Mouse (Mus musculus): ENCODE results near the gene Hk1.

DNA sequence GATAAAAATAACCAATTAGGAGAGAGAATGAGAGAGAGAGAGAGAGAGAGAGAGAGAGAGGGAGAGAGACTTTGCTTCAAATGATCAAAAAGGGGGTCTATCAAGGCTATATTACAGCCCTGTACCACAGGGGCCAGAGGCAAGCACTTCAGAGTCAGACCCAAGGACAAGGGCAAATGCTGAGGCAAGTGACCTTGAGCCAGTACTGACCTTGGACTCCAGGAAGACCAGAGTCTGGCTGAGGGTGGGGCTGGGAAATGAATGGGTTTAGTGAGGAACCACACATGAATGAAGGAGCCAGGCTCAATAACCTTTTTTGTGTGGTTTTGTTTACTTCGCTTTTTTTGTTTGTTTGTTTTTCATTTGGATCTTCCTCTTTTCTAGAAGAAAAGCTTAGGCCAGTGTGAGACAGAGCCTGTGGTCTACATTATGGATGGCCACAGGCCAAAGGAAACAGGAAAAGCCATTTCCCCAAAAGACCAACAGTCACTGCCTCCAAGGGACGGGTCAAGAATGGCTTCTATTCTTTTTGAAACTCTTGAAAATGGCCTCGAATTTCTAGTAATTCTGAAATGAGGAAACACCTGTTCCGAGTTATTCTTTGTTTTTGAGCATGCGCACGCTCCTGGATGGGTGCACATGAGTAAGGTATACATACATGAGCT lies 92.1 kb downstream of the Hk1 start:
- TF ChIP-seq BHLHE40 (IDR thresholded peaks at IDR 0.05; ENCODE audit: borderline replicate concordance, low read depth, low read length) (no peak), NELFE (IDR thresholded peaks at IDR 0.05; ENCODE audit: low read depth, low read length) (no peak), MXI1 (IDR thresholded peaks at IDR 0.05; ENCODE audit: low read depth, low read length) (no peak), POLR2A (IDR thresholded peaks at IDR 0.05; ENCODE audit: control insufficient read depth in 1 of 2, insufficient read depth in 1 of 2, low read depth in 1 of 2, low read length in 2 of 2, poor library complexity in 1 of 2) (0 out of 4 replicates have a peak, but pooled peaks of 1 of the 2 experiments have one; percentile 30), TCF12 (IDR thresholded peaks at IDR 0.05; ENCODE audit: low read depth, low read length) (no peak), ZC3H11A (IDR thresholded peaks at IDR 0.05; ENCODE audit: low read depth, low read length) (no peak), ZKSCAN1 (IDR thresholded peaks at IDR 0.05; ENCODE audit: low read depth, low read length) (no peak), SMC3 (IDR thresholded peaks at IDR 0.05; ENCODE audit: low read depth, low read length) (no peak), CHD2 (IDR thresholded peaks at IDR 0.05; ENCODE audit: low read length) (no peak), CTCF (IDR thresholded peaks at IDR 0.05 in 2 of 3, conservative IDR thresholded peaks at IDR 0.05 in 1 of 3; ENCODE audit: control insufficient read depth in 1 of 3, insufficient read depth in 1 of 3, low read depth in 2 of 3, low read length in 3 of 3, poor library complexity in 1 of 3, severe bottlenecking in 1 of 3) (no peak), MEF2A (IDR thresholded peaks at IDR 0.05; ENCODE audit: extremely low read depth, insufficient replicate concordance, low read depth, low read length, poor library complexity, severe bottlenecking) (no peak)
